Mouse (Mus musculus) C2C12 (cell line): ENCODE data around the gene Dyrk3. TPM values are rescaled to one million over a fixed set of nuclear protein-coding genes. Genes with fewer than 3 reads are reported as not detected.

ENCODE experiments used
- H3K27me3 ChIP-seq: one replicate; pipeline ENCODE4 v1.6.1; 2011; ENCODE audit not compliant: control insufficient read depth, insufficient read depth, insufficient read length
- H3K36me3 ChIP-seq: one replicate; pipeline ENCODE4 v1.6.1; 2011; ENCODE audit not compliant: control insufficient read depth, insufficient read depth
- H3K4me3 ChIP-seq: one replicate; pipeline ENCODE4 v1.5.1; 2011; ENCODE audit warnings: mild to moderate bottlenecking, control low read depth; ENCODE audit not compliant: poor library complexity, insufficient read depth, severe bottlenecking
- H3K79me2 ChIP-seq: one replicate; pipeline ENCODE4 v1.6.1; 2011; ENCODE audit not compliant: control insufficient read depth, insufficient read depth
- H3K79me3 ChIP-seq: one replicate; pipeline ENCODE4 v1.6.1; 2011; ENCODE audit warnings: low read depth, control low read depth
- H3ac ChIP-seq: one replicate; pipeline ENCODE3; 2011; ENCODE audit warnings: low read depth; ENCODE audit not compliant: control insufficient read depth, insufficient read length
- CEBPB ChIP-seq: IDR thresholded peaks from one replicate; pipeline ENCODE4 v1.6.1; 2011; ENCODE audit warnings: low read depth, mild to moderate bottlenecking, control low read depth, moderate library complexity
- CTCF ChIP-seq: IDR thresholded peaks from one replicate; pipeline ENCODE4 v1.5.1; 2011; ENCODE audit not compliant: control insufficient read depth, insufficient read depth, insufficient read length
- FOSL1 ChIP-seq: IDR thresholded peaks from one replicate; pipeline ENCODE4 v1.8.0; 2011; ENCODE audit warnings: mild to moderate bottlenecking, low read length; ENCODE audit not compliant: poor library complexity, insufficient read depth, severe bottlenecking
- MAX ChIP-seq: IDR thresholded peaks from one replicate; pipeline ENCODE4 v1.6.1; 2011; ENCODE audit warnings: mild to moderate bottlenecking, control low read depth
- MYOD1 ChIP-seq: IDR thresholded peaks from one replicate; pipeline ENCODE4 v1.6.1; 2011; ENCODE audit warnings: low read depth; ENCODE audit not compliant: control insufficient read depth, insufficient read length
- MYOG ChIP-seq: IDR thresholded peaks from one replicate; pipeline ENCODE4 v1.6.1; 2011; ENCODE audit not compliant: control insufficient read depth, insufficient read length; ENCODE audit errors: extremely low read depth
- USF1 ChIP-seq: IDR thresholded peaks from one replicate; pipeline ENCODE4 v1.6.1; 2011; ENCODE audit warnings: low read depth, mild to moderate bottlenecking, control low read depth, moderate library complexity
- polyA plus RNA-seq: library from polyadenylated mRNA; unstranded; fragments of >200 nt; fragmentation: generic; extraction: Trizol; gene quantifications from one replicate; pipeline ENCODE4 v1.2.1, GENCODE M21; 2012; ENCODE audit warnings: missing spikeins

The Dyrk3 gene
- polyA plus RNA-seq, 1 experiment: 5.0 TPM

- Histone ChIP-seq H3K36me3 (peaks cover 40% of the 10 kb centered on the region), H3K79me2 (no peaks in the 10 kb centered on the region), H3K27me3 (no peaks in the 10 kb centered on the region), H3K4me3 (no peak overlapping the region), H3ac (no peak overlapping the region), H3K79me3 (no peaks in the 10 kb centered on the region)
- TF ChIP-seq CTCF (no peak), FOSL1 (no peak), MYOD1 (no peak), CEBPB (no peak), USF1 (no peak), MAX (no peak), MYOG (no peak)
These were observed 39.1 kb upstream of the Dyrk3 start for GRCm38 (mm10) chr1:131177249-131177648.

- H3K4me3 ChIP-seq: no peak overlapping the region
- no peaks in the 10 kb centered on the region for H3K79me2 ChIP-seq
- no peaks in the 10 kb centered on the region for H3K79me3 ChIP-seq
- no peaks in the 10 kb centered on the region for H3K27me3 ChIP-seq
- peaks cover 55% of the 10 kb centered on the region for H3K36me3 ChIP-seq
- no peak for TF ChIP-seq FOSL1
- TF ChIP-seq MYOG: no peak
- no peak overlapping the region for H3ac ChIP-seq
These were observed 37.7 kb upstream of the Dyrk3 start for GRCm38 (mm10) chr1:131175819-131176218.

- no peaks in the 10 kb centered on the region for H3K79me2 ChIP-seq
These were observed 37.0 kb upstream of the Dyrk3 start for GRCm38 (mm10) chr1:131175189-131175588.

GRCm38 (mm10) chr1:131174299-131174861 lies 36.2 kb upstream of the Dyrk3 start:
- H3K79me3 ChIP-seq: no peaks in the 10 kb centered on the region
- no peaks in the 10 kb centered on the region for H3K27me3 ChIP-seq
- H3K79me2 ChIP-seq: no peaks in the 10 kb centered on the region
- TF ChIP-seq CTCF (no peak), MAX (no peak), FOSL1 (no peak)
- H3ac ChIP-seq: no peak overlapping the region
- peaks cover 67% of the 10 kb centered on the region for H3K36me3 ChIP-seq
- H3K4me3 ChIP-seq: no peak overlapping the region

More at GRCm38 (mm10) chr1:131175189-131175588, 37.0 kb upstream of the Dyrk3 start:
- TF ChIP-seq MAX (no peak), CTCF (no peak), FOSL1 (no peak), USF1 (no peak), MYOD1 (no peak), MYOG (no peak), CEBPB (no peak)
- Histone ChIP-seq H3K4me3 (no peak overlapping the region), H3K79me3 (no peaks in the 10 kb centered on the region), H3K36me3 (peaks cover 60% of the 10 kb centered on the region), H3K27me3 (no peaks in the 10 kb centered on the region), H3ac (no peak overlapping the region)

GRCm38 (mm10) chr1:131173809-131174208 lies 35.7 kb upstream of the Dyrk3 start:
- H3K79me3 ChIP-seq: no peaks in the 10 kb centered on the region
- H3ac ChIP-seq: no peak overlapping the region
- peaks cover 67% of the 10 kb centered on the region for H3K36me3 ChIP-seq
- H3K79me2 ChIP-seq: no peaks in the 10 kb centered on the region
- H3K27me3 ChIP-seq: no peaks in the 10 kb centered on the region
- TF ChIP-seq CTCF (no peak), CEBPB (no peak), FOSL1 (no peak), USF1 (no peak), MYOG (no peak), MYOD1 (no peak), MAX (no peak)
- no peak overlapping the region for H3K4me3 ChIP-seq

- H3K36me3 ChIP-seq: peaks cover 69% of the 10 kb centered on the region
- no peaks in the 10 kb centered on the region for H3K27me3 ChIP-seq
- no peak for TF ChIP-seq CEBPB
- TF ChIP-seq MYOG: no peak
- no peak for TF ChIP-seq FOSL1
- TF ChIP-seq MAX: no peak
- TF ChIP-seq USF1: no peak
- no peak for TF ChIP-seq CTCF
- TF ChIP-seq MYOD1: no peak
These were observed 34.9 kb upstream of the Dyrk3 start for GRCm38 (mm10) chr1:131173001-131173400.

More at GRCm38 (mm10) chr1:131173001-131173400, 34.9 kb upstream of the Dyrk3 start:
- H3K4me3 ChIP-seq: no peak overlapping the region
- H3K79me3 ChIP-seq: no peaks in the 10 kb centered on the region
- no peak overlapping the region for H3ac ChIP-seq
- H3K79me2 ChIP-seq: no peaks in the 10 kb centered on the region
